Mouse (Mus musculus) liver, postnatal 0 days (tissue): ENCODE results near the gene Efna2. TPM values are rescaled to one million over a fixed set of nuclear protein-coding genes. Genes with fewer than 3 reads are reported as not detected.
A peak's percentile ranks its signal among the peaks of the same experiment; 100 is the strongest.

Source experiments
- ATAC-seq: fragments of 200-750 bp; cut with Nextera tagmentation; 2 replicates; pipeline ENCODE4 v1.8.0; 2017; ENCODE audit warnings: mild to moderate bottlenecking, moderate library complexity
- DNase-seq: peaks from one replicate; pipeline ENCODE4 v3.0.0-alpha.2; 2016
- H3K27ac ChIP-seq: fragments of 300-500 bp; sonication (generic); 2 replicates; pipeline ENCODE4 v1.5.1; 2014; ENCODE audit warnings: antibody characterized with exemption, moderate library complexity, mild to moderate bottlenecking, low read depth
- H3K27me3 ChIP-seq: fragments of 300-500 bp; sonication (generic); 2 replicates; pipeline ENCODE4 v1.6.1; 2014; ENCODE audit warnings: low read length, control low read depth, mixed read lengths; ENCODE audit not compliant: insufficient read depth
- H3K36me3 ChIP-seq: fragments of 300-500 bp; sonication (generic); replicated peaks from 2 replicates; pipeline ENCODE4 v1.6.1; 2014; ENCODE audit warnings: mild to moderate bottlenecking, control low read depth, low read length, moderate library complexity, mixed read lengths; ENCODE audit not compliant: insufficient read depth
- H3K4me1 ChIP-seq: fragments of 300-500 bp; sonication (generic); 2 replicates; pipeline ENCODE4 v1.6.1; 2014; ENCODE audit warnings: antibody characterized with exemption, mild to moderate bottlenecking, control low read depth; ENCODE audit not compliant: insufficient read depth
- H3K4me2 ChIP-seq: fragments of 300-500 bp; sonication (generic); 2 replicates; pipeline ENCODE4 v1.6.1; 2014; ENCODE audit warnings: low read depth, mild to moderate bottlenecking, low read length, moderate library complexity, mixed read lengths
- H3K4me3 ChIP-seq: fragments of 300-500 bp; sonication (generic); 2 replicates; pipeline ENCODE4 v1.5.1; 2014; ENCODE audit warnings: low read depth, low read length
- H3K9ac ChIP-seq: fragments of 300-500 bp; sonication (generic); replicated peaks from 2 replicates; pipeline ENCODE4 v1.6.1; 2014; ENCODE audit warnings: mild to moderate bottlenecking, moderate library complexity
- H3K9me3 ChIP-seq: fragments of 300-500 bp; sonication (generic); 2 replicates; pipeline ENCODE4 v1.6.1; 2016; ENCODE audit warnings: mild to moderate bottlenecking, control low read depth, low read length, mixed read lengths
- CTCF ChIP-seq: sonication (generic); IDR thresholded peaks from 2 replicates; pipeline ENCODE4 v1.5.1; 2016; ENCODE audit warnings: antibody characterized with exemption, low read depth
- EP300 ChIP-seq: IDR thresholded peaks from 2 replicates; pipeline ENCODE4 v1.6.1; 2016; ENCODE audit warnings: antibody characterized with exemption, low read depth, mild to moderate bottlenecking
- WGBS: fragments of 180-500 bp; shearing (Covaris S2); extraction: QIAGEN DNeasy Blood & Tissue Kit; methylation state at CpG from one replicate; pipeline ENCODE4 v1.1.7; 2014; ENCODE audit not compliant: insufficient replicate concordance; 5-methylcytosine and 5-hydroxymethylcytosine counted together
- polyA plus RNA-seq: library from polyadenylated mRNA; unstranded; fragments of >200 nt; fragmentation: Nextera tagmentation; extraction: Ambion mirVana; gene quantifications from 2 replicates; pipeline ENCODE4 v1.2.1, GENCODE M21; 2015

Efna2 gene
- polyA plus RNA-seq, 1 experiment from 2014 or later: 0.18 TPM

DNA sequence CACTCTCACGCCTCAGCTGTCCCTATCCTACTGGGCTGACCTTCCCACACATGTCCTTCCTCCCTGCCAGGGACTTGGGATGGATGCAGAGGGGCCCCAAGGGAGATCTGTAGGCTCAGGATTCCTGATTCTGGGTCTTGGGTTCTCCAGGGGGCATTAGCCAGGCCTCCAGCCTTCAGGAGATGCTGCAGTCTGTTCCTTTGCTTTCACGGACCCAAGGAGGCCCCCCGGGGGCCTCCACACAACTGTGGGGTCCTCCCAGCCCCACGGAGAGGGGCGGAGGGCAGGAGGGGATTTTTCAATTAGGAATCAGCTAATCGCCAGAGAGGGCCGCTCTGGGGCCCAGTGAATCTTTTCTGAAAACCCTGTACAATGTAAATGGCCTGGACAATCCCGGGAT lies 15.2 kb downstream of the Efna2 start:
- Histone ChIP-seq H3K36me3 (no peaks in the 10 kb centered on the region), H3K4me1 (peaks cover 7% of the 10 kb centered on the region; the same call in 1 of the 2 replicates), H3K4me2 (no peak overlapping the region), H3K9me3 (no peaks in the 10 kb centered on the region), H3K27ac (no peak overlapping the region), H3K4me3 (no peak overlapping the region), H3K9ac (no peak overlapping the region), H3K27me3 (peaks cover 41% of the 10 kb centered on the region)
- WGBS: 74% methylated on average over 8 of the region's 8 CpGs
- DNase-seq (no peak), ATAC-seq (no peak)
- TF ChIP-seq EP300: no peak
- no peak for TF ChIP-seq CTCF

DNA sequence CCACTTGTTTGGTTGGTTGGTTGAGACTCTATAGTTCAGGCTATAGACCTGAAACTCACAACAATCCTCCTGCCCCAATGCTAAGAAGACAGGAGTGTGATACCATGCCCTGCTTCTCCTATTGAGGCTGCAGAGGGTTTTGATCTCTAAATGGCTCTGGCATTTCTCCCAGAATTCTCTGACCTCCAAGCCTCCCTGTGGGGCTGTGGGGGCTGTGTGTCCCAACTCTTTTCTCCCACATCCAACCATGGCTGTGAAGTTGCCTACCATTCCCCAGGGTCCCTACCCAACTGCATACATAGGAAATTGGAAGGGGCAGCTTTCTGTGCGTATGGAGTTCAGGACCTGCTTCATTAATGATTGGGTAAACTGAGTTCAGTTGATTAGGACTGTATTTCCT lies 16.9 kb downstream of the Efna2 start:
- no peak for ATAC-seq

DNA sequence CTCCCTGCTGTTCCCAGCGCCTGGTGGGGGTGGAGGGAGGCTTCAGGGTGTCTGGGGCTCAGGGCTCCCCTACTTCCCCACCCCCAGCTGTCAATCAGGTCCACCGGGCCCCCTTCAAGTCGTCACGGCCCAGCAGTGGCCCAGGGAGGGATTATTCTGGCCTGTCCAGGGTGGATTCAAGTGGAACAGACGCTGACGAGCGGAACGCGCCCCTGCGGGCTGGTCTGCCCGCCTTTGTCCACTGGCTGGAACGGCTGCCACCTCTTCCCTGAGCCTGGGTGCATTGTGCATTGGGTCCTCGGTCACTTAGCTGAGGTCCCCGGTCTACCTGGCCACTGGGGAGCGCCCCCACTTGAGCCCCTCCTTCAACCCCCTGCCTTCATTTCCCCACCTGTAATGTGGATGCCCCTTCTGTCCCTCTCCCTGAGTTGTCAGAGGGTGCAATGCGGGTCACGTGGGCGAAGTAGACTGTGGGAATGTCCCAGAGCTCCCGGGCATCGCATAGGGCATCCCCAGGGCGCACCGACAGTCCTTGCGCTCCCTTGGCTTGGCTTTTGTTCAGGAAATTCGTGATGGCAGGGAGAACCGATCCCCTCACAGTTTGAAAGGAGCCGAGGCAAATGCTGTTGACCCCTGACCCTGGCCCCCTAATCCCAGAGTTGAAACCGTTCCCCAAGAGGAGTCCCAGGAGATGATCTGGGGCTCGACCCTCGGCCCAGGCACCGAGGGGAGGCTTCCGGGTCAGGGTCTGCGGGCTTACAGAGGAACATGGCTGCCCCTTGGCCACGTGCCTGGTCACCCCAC lies 17.7 kb downstream of the Efna2 start:
- WGBS: 78% methylated on average over 33 of the region's 33 CpGs
- no peak for ATAC-seq

More for the DNA sequence above, 16.9 kb downstream of the Efna2 start:
- Histone ChIP-seq H3K4me1 (no peaks in the 10 kb centered on the region), H3K27me3 (peaks cover 24% of the 10 kb centered on the region), H3K36me3 (no peaks in the 10 kb centered on the region), H3K9me3 (no peaks in the 10 kb centered on the region), H3K9ac (no peak overlapping the region), H3K27ac (no peak overlapping the region), H3K4me2 (no peak overlapping the region), H3K4me3 (no peak overlapping the region)
- WGBS: 87% methylated on average over 1 of the region's 1 CpGs
- DNase-seq: no peak
- TF ChIP-seq CTCF (no peak), EP300 (no peak)

DNA sequence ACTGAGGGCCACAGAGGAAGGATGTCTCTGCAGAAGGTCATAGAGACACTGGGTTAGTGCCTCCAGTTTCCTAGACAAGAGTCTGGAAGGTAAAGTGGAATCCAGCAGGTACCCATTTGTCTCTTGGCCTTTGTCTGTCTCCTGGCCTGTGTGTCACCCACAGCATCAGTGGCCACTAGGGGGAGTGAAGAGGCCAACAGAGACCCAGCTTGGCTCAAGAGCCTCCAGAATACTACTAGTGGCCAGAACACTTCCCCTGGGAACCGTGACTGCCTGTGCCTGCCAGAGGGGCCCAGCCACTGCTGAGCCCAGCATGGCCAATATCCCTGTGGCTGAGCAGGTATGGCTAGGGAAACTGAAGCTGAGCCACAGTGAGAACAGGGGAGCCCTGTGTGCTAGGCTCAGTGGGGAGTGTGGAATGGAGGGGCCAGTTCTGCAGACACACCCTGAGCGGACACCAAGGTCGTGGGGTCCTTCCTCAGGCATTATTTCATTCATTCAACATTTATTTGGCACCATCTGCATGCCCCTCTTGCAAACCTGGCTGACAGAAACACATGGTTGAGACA lies 20.2 kb downstream of the Efna2 start:
- Histone ChIP-seq H3K4me3 (no peak overlapping the region), H3K9me3 (no peaks in the 10 kb centered on the region), H3K27ac (no peak overlapping the region), H3K36me3 (no peaks in the 10 kb centered on the region), H3K27me3 (0 out of 2 replicates have a peak, but pooled peaks cover 5% of the 10 kb centered on the region), H3K4me2 (no peak overlapping the region), H3K9ac (no peak overlapping the region), H3K4me1 (no peaks in the 10 kb centered on the region)
- no peak for TF ChIP-seq EP300
- TF ChIP-seq CTCF: peak; percentile 94
- peak; percentile 79 for ATAC-seq
- 43% methylated on average over 3 of the region's 3 CpGs for whole genome bisulfite sequencing
- peak; percentile 85 for DNase-seq

More for the DNA sequence above, 17.7 kb downstream of the Efna2 start:
- Histone ChIP-seq H3K9ac (no peak overlapping the region), H3K27ac (no peak overlapping the region), H3K4me3 (no peak overlapping the region), H3K36me3 (no peaks in the 10 kb centered on the region), H3K4me1 (no peaks in the 10 kb centered on the region), H3K4me2 (no peak overlapping the region), H3K9me3 (no peaks in the 10 kb centered on the region), H3K27me3 (peaks cover 16% of the 10 kb centered on the region)
- no peak for DNase-seq
- TF ChIP-seq EP300 (no peak), CTCF (no peak)

DNA sequence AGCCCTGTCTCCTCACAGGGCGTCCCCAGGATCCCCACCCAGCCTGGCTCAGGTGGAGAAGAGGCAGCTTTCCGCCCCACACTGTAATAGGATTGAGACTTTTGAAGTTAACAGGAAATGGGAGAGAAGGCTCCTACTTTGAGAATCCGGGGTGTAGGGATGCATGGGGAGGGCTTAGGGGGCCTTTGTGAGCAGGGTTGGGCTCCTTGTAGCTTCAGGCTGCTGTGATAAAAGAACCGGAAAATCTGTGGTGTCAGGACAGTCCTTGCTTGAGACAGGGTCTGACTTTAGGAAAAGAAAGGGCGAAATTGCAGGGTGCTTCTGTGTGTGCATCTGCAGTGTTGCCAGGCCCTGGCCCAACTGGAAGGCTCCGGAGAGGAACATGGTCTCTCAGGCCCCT lies 21.2 kb downstream of the Efna2 start:
- Histone ChIP-seq H3K27ac (no peak overlapping the region), H3K9me3 (no peaks in the 10 kb centered on the region), H3K4me3 (no peak overlapping the region), H3K9ac (no peak overlapping the region), H3K36me3 (no peaks in the 10 kb centered on the region), H3K4me2 (no peak overlapping the region), H3K27me3 (0 out of 2 replicates have a peak, but pooled peaks cover 5% of the 10 kb centered on the region), H3K4me1 (no peaks in the 10 kb centered on the region)
- 75% methylated on average over 6 of the region's 6 CpGs for WGBS
- DNase-seq (no peak), ATAC-seq (no peak)
- no peak for TF ChIP-seq EP300
- TF ChIP-seq CTCF: no peak

DNA sequence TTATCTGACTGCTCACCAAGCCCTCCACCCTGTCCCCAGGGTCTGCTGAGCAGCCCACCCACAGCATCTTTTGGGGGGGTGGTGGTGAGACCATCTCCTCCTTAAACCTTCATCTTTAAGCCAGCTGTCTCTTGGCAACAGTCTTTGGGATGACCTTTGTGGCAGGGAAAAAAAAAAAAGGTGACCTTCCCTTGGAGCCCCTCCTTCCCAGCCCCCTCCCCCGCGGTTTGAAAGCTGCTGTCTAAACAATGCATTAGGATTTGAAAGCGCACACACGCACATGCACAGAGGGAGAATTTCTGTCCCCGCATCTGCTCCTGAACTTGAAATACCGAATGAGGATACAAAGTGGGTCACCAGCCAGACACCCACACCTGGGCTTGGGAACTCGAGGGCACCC lies 24.8 kb downstream of the Efna2 start:
- Histone ChIP-seq H3K4me3 (no peak overlapping the region), H3K36me3 (no peaks in the 10 kb centered on the region), H3K4me2 (no peak overlapping the region), H3K4me1 (no peaks in the 10 kb centered on the region), H3K9me3 (no peaks in the 10 kb centered on the region), H3K27ac (no peak overlapping the region), H3K9ac (no peak overlapping the region), H3K27me3 (no peaks in the 10 kb centered on the region)
- WGBS: 48% methylated on average over 7 of the region's 7 CpGs
- TF ChIP-seq EP300: no peak
- no peak for TF ChIP-seq CTCF
- no peak for ATAC-seq
- no peak for DNase-seq
